Mouse (Mus musculus): ENCODE measurements around the gene Ccdc85c.

Gene Ccdc85c

DNA sequence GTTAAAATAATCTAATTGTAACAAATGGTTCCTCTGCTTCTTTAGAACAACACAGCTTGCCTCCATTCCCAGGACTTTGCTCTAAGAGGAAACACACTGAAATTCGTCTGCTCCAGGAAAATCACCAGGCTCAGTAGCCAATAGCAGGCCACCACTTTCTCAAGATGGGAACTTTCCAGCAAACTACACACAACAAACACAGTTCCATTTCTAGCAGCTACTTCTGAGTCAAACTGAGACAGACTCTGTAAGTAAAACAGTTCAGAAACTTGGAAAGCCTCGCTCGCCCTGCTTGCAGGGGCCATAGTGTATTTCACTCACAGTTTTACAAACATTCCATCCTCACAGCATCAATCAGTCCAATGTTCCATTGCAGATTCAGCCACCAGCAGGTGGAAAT lies 98.9 kb downstream of the Ccdc85c start:
- no peak for DNase-seq (ENCODE audit: low read depth)

DNA sequence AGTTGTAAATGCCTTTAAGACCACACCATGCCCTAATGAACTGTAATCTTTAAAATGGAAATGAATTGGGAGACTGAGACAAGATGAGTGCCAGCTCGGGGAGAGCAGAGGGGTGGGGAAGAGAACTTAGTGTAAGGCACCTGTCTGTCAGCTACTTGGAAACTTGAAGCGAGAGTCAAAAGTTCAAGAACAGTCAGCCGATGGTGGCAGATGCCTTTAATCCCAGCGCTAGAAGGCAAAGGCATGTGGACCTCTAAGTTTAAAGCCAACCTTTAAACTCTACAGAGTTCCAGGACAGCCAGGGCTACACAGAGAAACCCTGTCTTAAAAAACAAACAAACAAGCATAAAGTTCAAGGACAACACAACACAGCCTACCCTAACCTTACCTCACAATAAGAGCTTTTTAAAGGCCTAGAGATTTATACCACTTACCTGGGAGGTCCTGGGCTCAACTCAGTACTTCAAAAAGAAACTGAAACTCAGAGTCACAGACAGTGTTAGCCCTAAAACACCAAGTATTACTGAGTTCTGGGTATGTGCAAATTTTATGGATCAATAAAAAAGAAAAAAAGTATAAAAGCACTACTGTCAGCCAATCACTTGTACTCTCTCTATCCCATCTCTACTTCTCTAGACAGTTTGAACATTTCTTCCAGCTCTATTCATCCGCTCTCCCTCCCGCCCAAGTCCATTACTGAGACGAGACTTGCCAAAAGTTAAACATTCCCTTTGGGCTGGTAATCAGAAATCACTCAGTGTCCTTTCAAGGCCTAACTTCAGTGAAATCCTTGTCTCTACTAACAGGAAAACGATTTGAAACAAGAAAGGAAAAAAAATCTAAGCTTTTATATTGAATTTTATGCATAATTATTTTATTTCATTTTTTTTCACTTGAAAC lies 100.4 kb downstream of the Ccdc85c start:
- DNase-seq (ENCODE audit: low read depth) = no peak

DNA sequence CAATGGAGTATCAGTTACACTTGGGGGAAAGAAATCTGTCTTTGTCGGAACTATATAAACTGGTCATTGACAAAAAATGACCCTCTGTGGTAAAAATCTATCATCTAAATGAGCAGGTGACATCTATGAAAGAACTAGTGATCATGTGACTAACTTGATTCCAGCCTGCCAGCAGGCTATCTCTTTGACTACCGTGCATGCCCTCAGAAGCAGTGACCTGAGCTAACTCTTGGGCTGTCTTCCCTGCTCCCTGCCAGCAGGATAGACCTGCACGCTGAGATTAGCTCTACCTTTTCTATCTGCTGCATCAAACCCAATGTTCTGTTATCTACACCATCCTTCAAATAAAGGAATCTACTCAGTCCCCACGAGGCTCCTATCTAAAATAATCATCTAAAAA lies 102.6 kb downstream of the Ccdc85c start:
- DNase-seq (ENCODE audit: low read depth) = no peak

DNA sequence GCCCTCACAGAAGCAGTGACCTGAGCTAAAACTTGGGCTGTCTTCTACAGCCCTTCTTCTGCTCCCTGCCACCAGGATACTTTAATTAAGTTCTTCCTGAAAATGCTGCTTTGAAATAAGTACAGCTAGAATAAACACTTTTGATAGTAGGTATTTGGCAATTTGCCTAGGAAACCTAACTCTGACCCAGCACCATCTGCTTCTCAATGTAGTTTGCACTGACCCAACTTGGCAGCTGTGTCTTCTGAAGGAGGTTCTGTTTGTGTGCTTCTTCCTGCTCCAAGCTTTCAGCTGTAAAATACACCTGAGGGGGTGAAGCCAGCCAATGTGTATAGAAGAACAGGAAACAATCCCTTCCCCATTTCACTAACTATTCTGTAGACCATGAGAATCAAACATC lies 103.9 kb downstream of the Ccdc85c start:
- DNase-seq (ENCODE audit: low read depth) = no peak

DNA sequence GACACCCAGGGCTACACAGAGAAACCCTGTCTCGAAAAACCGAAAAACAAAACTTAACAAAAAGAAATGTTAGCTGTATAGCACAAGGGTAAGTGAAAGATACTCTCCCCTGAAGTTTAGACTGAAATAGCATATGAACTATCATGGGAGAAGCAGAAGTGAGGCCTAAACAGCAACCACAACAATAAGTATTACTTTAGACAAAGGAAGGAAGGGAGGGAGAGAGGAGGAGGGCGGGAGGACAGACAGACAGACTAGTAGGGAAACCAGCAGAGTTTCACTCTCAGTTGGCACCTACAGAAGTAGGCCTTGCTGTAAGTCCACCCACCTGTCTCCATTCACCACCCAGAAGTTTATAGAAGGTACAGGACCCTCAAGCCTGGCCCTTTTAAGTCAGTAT lies 104.8 kb downstream of the Ccdc85c start:
- no peak for DNase-seq (ENCODE audit: low read depth)

DNA sequence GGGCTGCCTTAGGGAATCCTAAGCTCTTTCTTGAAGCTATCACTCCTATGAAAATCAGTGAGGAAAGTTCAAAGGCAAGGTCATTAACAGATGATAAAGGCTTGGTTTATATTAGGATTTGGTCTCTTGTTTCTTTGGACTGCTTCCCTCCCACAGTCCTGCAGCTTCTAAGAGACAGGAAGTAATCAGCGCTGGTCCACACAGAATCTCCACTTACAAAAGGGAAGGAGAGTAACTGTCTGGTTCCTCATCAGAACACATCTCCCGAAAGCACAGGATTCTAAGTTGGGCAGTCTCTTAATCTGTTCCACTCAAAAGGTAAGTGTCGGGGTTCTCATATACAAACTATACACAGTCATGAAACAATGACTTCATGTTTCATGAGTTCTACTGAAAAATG lies 106.3 kb downstream of the Ccdc85c start:
- DNase-seq (ENCODE audit: low read depth) = no peak

DNA sequence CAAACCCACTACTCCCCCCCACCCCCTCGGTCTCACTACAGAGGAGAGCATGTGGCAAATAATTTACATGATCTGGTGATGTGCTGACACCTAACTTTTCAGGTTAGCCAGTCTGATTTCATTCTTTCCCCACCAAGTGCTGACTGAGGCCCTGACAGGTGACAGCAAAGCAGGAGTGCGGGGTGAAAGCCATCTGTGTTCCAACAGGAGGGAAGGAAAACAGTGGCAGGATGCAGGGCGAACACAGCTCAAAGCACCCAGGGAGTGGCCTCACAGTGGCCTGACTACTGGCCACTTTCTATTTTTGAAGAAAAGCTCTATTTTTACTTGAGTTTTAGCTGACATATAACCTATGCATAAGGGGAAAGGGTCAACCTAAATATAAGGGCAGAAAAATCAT lies 111.5 kb downstream of the Ccdc85c start:
- DNase-seq (ENCODE audit: low read depth) = no peak

DNA sequence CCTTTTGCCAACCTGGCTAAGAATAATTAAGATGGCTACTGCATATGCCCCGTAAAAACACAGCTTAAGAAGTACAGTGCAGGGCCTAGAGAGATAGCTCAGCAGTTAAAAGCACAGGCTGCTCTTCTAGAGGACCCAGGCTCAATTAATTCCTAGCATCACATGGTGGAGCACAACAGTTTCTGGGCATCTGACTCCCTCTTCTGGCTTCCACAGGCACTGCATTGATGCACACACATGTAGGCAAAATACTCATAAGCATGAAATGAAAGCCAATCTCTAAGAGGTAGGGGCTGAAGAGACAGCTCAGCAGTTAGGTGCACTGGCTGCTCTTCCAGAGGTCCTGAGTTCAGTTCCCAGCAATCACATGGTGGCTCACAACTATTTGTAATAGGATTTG lies 113.2 kb downstream of the Ccdc85c start:
- DNase-seq (ENCODE audit: low read depth) = peak; percentile 33

DNA sequence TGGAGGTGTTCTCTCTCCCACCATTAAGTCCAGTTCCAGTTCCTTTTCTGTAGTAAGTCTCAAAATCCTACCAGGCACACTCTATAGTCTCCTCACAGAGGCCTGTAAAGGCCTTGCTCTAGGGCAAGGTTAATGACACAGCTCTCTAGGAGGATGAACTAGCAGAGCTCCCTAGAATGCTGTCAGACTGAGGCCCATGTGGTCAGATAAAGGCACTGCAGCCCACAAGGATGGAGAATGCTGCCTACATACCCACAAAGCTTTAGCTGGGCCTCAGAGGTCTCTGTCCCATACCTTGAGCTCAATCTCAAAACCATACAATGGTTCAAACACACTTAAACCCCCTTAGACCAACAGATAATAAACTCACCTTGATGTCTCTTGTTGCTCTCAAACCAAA lies 115.4 kb downstream of the Ccdc85c start:
- no peak for DNase-seq (ENCODE audit: low read depth)
